Comparison of ENCODE assay signal across 20 mouse cellular contexts in the genomic region with DNA sequence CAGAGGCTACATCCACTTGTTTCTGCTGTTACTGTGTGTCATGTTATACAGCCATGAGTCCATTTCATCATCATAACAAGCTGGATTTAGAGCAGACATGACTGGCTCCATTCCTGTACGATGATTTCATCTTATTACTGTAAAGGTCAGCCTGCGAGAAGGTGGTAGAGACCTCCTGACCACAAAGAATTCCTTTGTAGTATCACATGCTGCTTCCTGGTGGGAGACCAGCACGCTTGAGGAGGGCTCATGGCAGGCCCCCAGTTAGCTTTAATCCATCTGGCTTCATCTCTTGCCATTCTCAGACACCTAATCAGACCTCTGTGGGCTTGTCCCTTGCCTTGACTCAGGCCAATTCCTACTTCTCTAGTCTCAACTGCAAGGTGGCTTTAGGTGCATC.
"Had no signal": no experiment of that assay in that cellular context is flagged by ENCODE, and none has a peak within 500 bp of the region (broad histone marks: within the 10 kb centered on the region; RNA-seq: fewer than 3 reads in every experiment).

No protein-coding gene starts in this region.

- DNase-seq: gastrocnemius, adult 2 months; gastrocnemius, postnatal 10 days; gastrocnemius, postnatal 25 days; heart, adult 18-20 months; heart, postnatal 10 days; heart, postnatal 4 days; kidney, adult 18-20 months; kidney, adult 8-10 months; kidney, postnatal 14 days; kidney, postnatal 4 days; left cerebral cortex, postnatal 4 days had no signal

- ATAC-seq: hindbrain, embryonic 16.5 days; inflammation-experienced regulatory T-cells, adult 6 months; intestine, embryonic 15.5 days; intestine, postnatal 0 days; liver, embryonic 12.5 days had no signal

- H3K27me3 ChIP-seq: heart, embryonic 12.5 days; hindbrain, embryonic 12.5 days; intestine, embryonic 15.5 days; limb, embryonic 13.5 days; limb, embryonic 15.5 days; liver, embryonic 12.5 days had no signal
